ENCODE assay signal across 12 mouse cellular contexts in the genomic region with DNA sequence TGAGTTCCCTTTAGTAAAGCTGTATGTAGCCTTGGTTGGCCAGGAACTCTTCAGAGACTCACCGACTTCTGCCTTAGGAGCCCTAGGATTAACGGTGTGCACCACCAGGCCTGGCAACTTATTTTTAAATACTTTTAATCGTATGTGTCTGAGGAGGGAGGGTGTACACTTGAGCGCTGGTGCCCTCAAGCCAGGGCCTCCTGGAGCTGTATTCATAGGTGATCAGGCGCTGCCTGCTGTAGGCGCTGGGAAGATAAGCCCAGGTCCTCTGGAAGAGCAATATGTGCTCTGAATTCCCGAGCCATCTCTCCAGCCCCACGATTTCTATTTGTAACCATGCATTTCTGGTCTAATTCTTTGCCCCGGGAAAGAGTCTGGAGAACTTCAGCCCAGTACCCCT. TPM values are rescaled to one million over a fixed set of nuclear protein-coding genes. Genes with fewer than 3 reads are reported as not detected.
DNase-seq lines count a peak whose midpoint lies in the region; ATAC-seq and TF ChIP-seq lines count a peak whose summit lies in the region.
"Had no signal": no experiment of that assay in that cellular context is flagged by ENCODE, and none has a peak within 500 bp of the region (broad histone marks: within the 10 kb centered on the region; RNA-seq: fewer than 3 reads in every experiment).

No protein-coding gene starts in this region.

- H3K9ac ChIP-seq in hindbrain, embryonic 13.5 days: no peak overlapping the region
- H3K9ac ChIP-seq in liver, embryonic 11.5 days (ENCODE audit: low read depth, low read length): peak overlapping the region; percentile 55
- no peak overlapping the region for H3K9ac ChIP-seq in stomach, postnatal 0 days (ENCODE audit: low read length)

- peaks cover 82% of the 10 kb centered on the region for H3K36me3 ChIP-seq in hindbrain, embryonic 13.5 days
- H3K36me3 ChIP-seq in hindbrain, embryonic 10.5 days: peaks cover 96% of the 10 kb centered on the region
- H3K36me3 ChIP-seq in spleen, adult 2 months (ENCODE audit: control insufficient read depth, insufficient read depth, low read length): peaks cover 28% of the 10 kb centered on the region
- peaks cover 22% of the 10 kb centered on the region for H3K36me3 ChIP-seq in liver, embryonic 11.5 days (ENCODE audit: control insufficient read depth, insufficient read depth, low read length)
- peaks cover 16% of the 10 kb centered on the region; the same call in 1 of the 2 replicates for H3K36me3 ChIP-seq in stomach, postnatal 0 days (ENCODE audit: control insufficient read depth, insufficient read depth, low read length)

- no peak overlapping the region for H3K4me2 ChIP-seq in hindbrain, embryonic 13.5 days
- H3K4me2 ChIP-seq in liver, embryonic 11.5 days: peak overlapping the region; percentile 58
- H3K4me2 ChIP-seq in stomach, postnatal 0 days (replicated peaks; ENCODE audit: low read depth): no peak overlapping the region

- TF ChIP-seq POLR2A in spleen, adult 2 months (IDR thresholded peaks at IDR 0.05; ENCODE audit: low read depth, low read length): no peak

- no peaks in the 10 kb centered on the region for H3K27me3 ChIP-seq in hindbrain, embryonic 13.5 days
- no peaks in the 10 kb centered on the region for H3K27me3 ChIP-seq in hindbrain, embryonic 10.5 days (ENCODE audit: insufficient read depth, poor library complexity, severe bottlenecking)
- H3K27me3 ChIP-seq in spleen, adult 2 months (ENCODE audit: control insufficient read depth, insufficient read depth, low read length): no peaks in the 10 kb centered on the region
- no peaks in the 10 kb centered on the region for H3K27me3 ChIP-seq in liver, embryonic 11.5 days (replicated peaks; ENCODE audit: control insufficient read depth, insufficient read depth, low read length)
- H3K27me3 ChIP-seq in stomach, postnatal 0 days (ENCODE audit: control insufficient read depth, insufficient read depth, low read length): no peaks in the 10 kb centered on the region

- no peak for TF ChIP-seq CTCF in spleen, adult 2 months (IDR thresholded peaks at IDR 0.05; ENCODE audit: extremely low read depth, insufficient read depth, insufficient read length, insufficient replicate concordance)
- TF ChIP-seq CTCF in stomach, postnatal 0 days (IDR thresholded peaks at IDR 0.05; ENCODE audit: low read depth): no peak

- no peak overlapping the region for H3K4me3 ChIP-seq in hindbrain, embryonic 13.5 days
- no peak overlapping the region for H3K4me3 ChIP-seq in hindbrain, embryonic 10.5 days
- no peak overlapping the region for H3K4me3 ChIP-seq in spleen, adult 2 months (ENCODE audit: extremely low read depth, insufficient read depth, insufficient read length)
- 0 out of 2 replicates have a peak overlapping the region, but pooled peaks have one; percentile 25 for H3K4me3 ChIP-seq in liver, embryonic 11.5 days (ENCODE audit: low read depth, low read length)
- H3K4me3 ChIP-seq in stomach, postnatal 0 days (ENCODE audit: low read depth, low read length): no peak overlapping the region

- 0 out of 2 replicates have a peak overlapping the region, but pooled peaks have one; percentile 62 for H3K27ac ChIP-seq in hindbrain, embryonic 13.5 days
- H3K27ac ChIP-seq in hindbrain, embryonic 10.5 days: no peak overlapping the region
- H3K27ac ChIP-seq in spleen, adult 2 months (ENCODE audit: insufficient read depth, low read length): peak overlapping the region; percentile 92
- H3K27ac ChIP-seq in liver, embryonic 11.5 days (ENCODE audit: low read depth, low read length): peak overlapping the region; percentile 94
- H3K27ac ChIP-seq in stomach, postnatal 0 days (replicated peaks): peak overlapping the region; percentile 63

- H3K4me1 ChIP-seq in hindbrain, embryonic 13.5 days (replicated peaks): peaks cover 39% of the 10 kb centered on the region
- H3K4me1 ChIP-seq in hindbrain, embryonic 10.5 days (replicated peaks): peaks cover 18% of the 10 kb centered on the region
- H3K4me1 ChIP-seq in spleen, adult 2 months (ENCODE audit: control insufficient read depth, insufficient read depth, insufficient read length): peaks cover 9% of the 10 kb centered on the region; the same call in 1 of the 2 replicates
- peaks cover 50% of the 10 kb centered on the region for H3K4me1 ChIP-seq in liver, embryonic 11.5 days (replicated peaks; ENCODE audit: control insufficient read depth, insufficient read depth, low read length)
- no peaks in the 10 kb centered on the region for H3K4me1 ChIP-seq in stomach, postnatal 0 days (replicated peaks; ENCODE audit: control insufficient read depth, insufficient read depth)

- ATAC-seq in hindbrain, embryonic 13.5 days (ENCODE audit: low FRiP score): no peak
- peak; percentile 65 for ATAC-seq in liver, embryonic 11.5 days (replicated peaks; ENCODE audit: low FRiP score)
- no peak for ATAC-seq in stomach, postnatal 0 days (ENCODE audit: low FRiP score, low TSS enrichment)

- WGBS in hindbrain, embryonic 13.5 days: 49% methylated on average over 9 of the region's 9 CpGs
- 43% methylated on average over 9 of the region's 9 CpGs for WGBS in hindbrain, embryonic 10.5 days
- 45% methylated on average over 9 of the region's 9 CpGs for WGBS in spleen, adult 2 months
- WGBS in liver, embryonic 11.5 days: 33% methylated on average over 9 of the region's 9 CpGs
- WGBS in stomach, postnatal 0 days: 53% methylated on average over 9 of the region's 9 CpGs

- DNase-seq in hindbrain, embryonic 10.5 days (ENCODE audit: low spot score): no peak
- no peak for DNase-seq in spleen, adult 2 months (ENCODE audit: low read depth in 1 of 2, low spot score in 2 of 2)
- no peak for DNase-seq in spleen, postnatal 4 days (ENCODE audit: low spot score in 2 of 2)
- no peak for DNase-seq in liver, embryonic 11.5 days (ENCODE audit: low spot score)
- DNase-seq in stomach, postnatal 0 days (ENCODE audit: low spot score): no peak
- no peak for DNase-seq in embryo, embryonic 10 days (ENCODE audit: low spot score)
- DNase-seq in B cell, adult 2 months: no peak
- DNase-seq: adrenal gland, postnatal 10 days; cerebellum, postnatal 14 days had no signal

- TF ChIP-seq EP300 in stomach, postnatal 0 days (optimal IDR thresholded peaks at IDR 0.05): no peak

- no peaks in the 10 kb centered on the region for H3K9me3 ChIP-seq in hindbrain, embryonic 13.5 days
- H3K9me3 ChIP-seq in hindbrain, embryonic 10.5 days: no peaks in the 10 kb centered on the region
- no peaks in the 10 kb centered on the region for H3K9me3 ChIP-seq in liver, embryonic 11.5 days (ENCODE audit: control insufficient read depth, low read length)
- no peaks in the 10 kb centered on the region for H3K9me3 ChIP-seq in stomach, postnatal 0 days (ENCODE audit: control insufficient read depth, low read length)

RNA-seq across cellular contexts. Expression of a gene that starts 16.2 kb away (rescaled TPM):
- 261 and 279 TPM in 2 replicates for polyA plus RNA-seq in hindbrain, embryonic 13.5 days (2015; fragmentation: Nextera tagmentation; extraction: Ambion mirVana)
- 126 and 159 TPM in 2 replicates for polyA plus RNA-seq in hindbrain, embryonic 10.5 days (2016; fragmentation: Nextera tagmentation; extraction: Ambion mirVana)
- polyA plus RNA-seq in spleen, adult 2 months (2012; rRNA removed): 24.1 and 38.5 TPM in 2 replicates
- polyA plus RNA-seq in liver, embryonic 11.5 days (2014; fragmentation: Nextera tagmentation; extraction: Ambion mirVana): 70.3 and 75.6 TPM in 2 replicates
- 110 and 118 TPM in 2 replicates for polyA plus RNA-seq in stomach, postnatal 0 days (2015; fragmentation: Nextera tagmentation; extraction: Ambion mirVana)

RNA-seq across cellular contexts. Expression of a gene that starts 31.7 kb away (rescaled TPM):
- polyA plus RNA-seq in hindbrain, embryonic 13.5 days (2015; fragmentation: Nextera tagmentation; extraction: Ambion mirVana): 45.4 and 49.7 TPM in 2 replicates
- 39.3 and 39.7 TPM in 2 replicates for polyA plus RNA-seq in hindbrain, embryonic 10.5 days (2016; fragmentation: Nextera tagmentation; extraction: Ambion mirVana)
- 71.6 and 92.1 TPM in 2 replicates for polyA plus RNA-seq in spleen, adult 2 months (2012; rRNA removed)
- 37.5 and 46.1 TPM in 2 replicates for polyA plus RNA-seq in liver, embryonic 11.5 days (2014; fragmentation: Nextera tagmentation; extraction: Ambion mirVana)
- polyA plus RNA-seq in stomach, postnatal 0 days (2015; fragmentation: Nextera tagmentation; extraction: Ambion mirVana): 14.2 and 16.1 TPM in 2 replicates

RNA-seq across cellular contexts. Expression of a gene that starts 32.6 kb away (rescaled TPM):
- 37.5 and 39.6 TPM in 2 replicates for polyA plus RNA-seq in hindbrain, embryonic 13.5 days (2015; fragmentation: Nextera tagmentation; extraction: Ambion mirVana)
- polyA plus RNA-seq in hindbrain, embryonic 10.5 days (2016; fragmentation: Nextera tagmentation; extraction: Ambion mirVana): 59.7 and 74.1 TPM in 2 replicates
- 69.3 and 84.0 TPM in 2 replicates for polyA plus RNA-seq in spleen, adult 2 months (2012; rRNA removed)
- polyA plus RNA-seq in liver, embryonic 11.5 days (2014; fragmentation: Nextera tagmentation; extraction: Ambion mirVana): 81.2 and 96.5 TPM in 2 replicates
- polyA plus RNA-seq in stomach, postnatal 0 days (2015; fragmentation: Nextera tagmentation; extraction: Ambion mirVana): 36.4 and 41.7 TPM in 2 replicates

RNA-seq across cellular contexts. Expression of a gene that starts 46.4 kb away (rescaled TPM):
- not detected in 2 replicates for polyA plus RNA-seq in hindbrain, embryonic 13.5 days (2015; fragmentation: Nextera tagmentation; extraction: Ambion mirVana)
- not detected in 2 replicates for polyA plus RNA-seq in hindbrain, embryonic 10.5 days (2016; fragmentation: Nextera tagmentation; extraction: Ambion mirVana)
- polyA plus RNA-seq in spleen, adult 2 months (2012; rRNA removed): 0.05 TPM in 1 of 2 replicates, not detected in the other
- polyA plus RNA-seq in liver, embryonic 11.5 days (2014; fragmentation: Nextera tagmentation; extraction: Ambion mirVana): not detected in 2 replicates
- 0.05 TPM in 1 of 2 replicates, not detected in the other for polyA plus RNA-seq in stomach, postnatal 0 days (2015; fragmentation: Nextera tagmentation; extraction: Ambion mirVana)
- polyA plus RNA-seq: frontal cortex, adult 2 months; macrophage had no signal

RNA-seq across cellular contexts. Expression of a gene that starts 51.4 kb away (rescaled TPM):
- 1.9 and 2.2 TPM in 2 replicates for polyA plus RNA-seq in hindbrain, embryonic 13.5 days (2015; fragmentation: Nextera tagmentation; extraction: Ambion mirVana)
- 0.26 and 0.33 TPM in 2 replicates for polyA plus RNA-seq in hindbrain, embryonic 10.5 days (2016; fragmentation: Nextera tagmentation; extraction: Ambion mirVana)
- not detected in 2 replicates for polyA plus RNA-seq in spleen, adult 2 months (2012; rRNA removed)
- polyA plus RNA-seq in liver, embryonic 11.5 days (2014; fragmentation: Nextera tagmentation; extraction: Ambion mirVana): 0.12 TPM in 1 of 2 replicates, not detected in the other
- polyA plus RNA-seq in stomach, postnatal 0 days (2015; fragmentation: Nextera tagmentation; extraction: Ambion mirVana): 0.06 and 0.15 TPM in 2 replicates
- polyA plus RNA-seq: macrophage had no signal
